Mouse (Mus musculus) duodenum, adult 2 months (tissue): Measurements from ENCODE around the gene Gm7073. TPM values are rescaled to one million over a fixed set of nuclear protein-coding genes. Genes with fewer than 3 reads are reported as not detected.

Experiments
- polyA plus RNA-seq: library from polyadenylated mRNA; depleted of rRNA; stranded (reverse); fragments of >200 nt; gene quantifications from 2 replicates; pipeline ENCODE4 v1.2.3, GENCODE M21; 2012; ENCODE audit warnings: low replicate concordance; rRNA removed

The Gm7073 gene
- not detected in 2 replicates for polyA plus RNA-seq

GRCm38 (mm10) chrX:60539149-60539548 lies at the start of gene Gm7073:
Gene Gm7073 (minus strand): TSS chrX:60539249.

Other genes with a start within 250 kb of the Gm7073 start
- gene Atp11c, start 53.4 kb upstream of the Gm7073 start, polyA plus RNA-seq, result 0.28 and 0.60 TPM in 2 replicates